Mouse (Mus musculus) small intestine, adult 2 months (tissue): Measurements from ENCODE around the gene Glg1. TPM values are rescaled to one million over a fixed set of nuclear protein-coding genes. Genes with fewer than 3 reads are reported as not detected.

Experiments used
- H3K27ac ChIP-seq: fragments of 200-500 bp; 2 replicates; pipeline ENCODE4 v1.5.1; 2012; ENCODE audit warnings: low read depth, low read length, control low read depth, inconsistent platforms; ENCODE audit not compliant: insufficient read depth
- H3K27me3 ChIP-seq: fragments of 200-500 bp; 2 replicates; pipeline ENCODE4 v1.6.1; 2012; ENCODE audit warnings: mild to moderate bottlenecking, moderate library complexity, low read length, inconsistent platforms; ENCODE audit not compliant: control insufficient read depth, insufficient read depth
- H3K36me3 ChIP-seq: fragments of 200-500 bp; 2 replicates; pipeline ENCODE4 v1.6.1; 2012; ENCODE audit warnings: mild to moderate bottlenecking, low read length, control low read depth, inconsistent platforms; ENCODE audit not compliant: control insufficient read depth, insufficient read depth
- H3K4me1 ChIP-seq: fragments of 200-500 bp; 2 replicates; pipeline ENCODE4 v1.6.1; 2012; ENCODE audit warnings: low read length, inconsistent platforms, mixed read lengths; ENCODE audit not compliant: control insufficient read depth, insufficient read depth, insufficient read length
- H3K4me3 ChIP-seq: fragments of 200-500 bp; 2 replicates; pipeline ENCODE4 v1.5.1; 2012; ENCODE audit warnings: low read depth, mild to moderate bottlenecking, control low read depth, inconsistent platforms, low read length, moderate library complexity
- CTCF ChIP-seq: fragments of 200-500 bp; IDR thresholded peaks from 2 replicates; pipeline ENCODE4 v1.5.1; 2012; ENCODE audit warnings: low read depth, mild to moderate bottlenecking, control low read depth, inconsistent platforms, low read length, moderate library complexity, mixed read lengths; ENCODE audit not compliant: insufficient replicate concordance, insufficient read length; ENCODE audit errors: extremely low read depth
- POLR2A ChIP-seq: fragments of 200-500 bp; IDR thresholded peaks from 2 replicates; pipeline ENCODE4 v1.6.1; 2012; ENCODE audit warnings: low read depth, mild to moderate bottlenecking, control low read depth, inconsistent platforms, low read length, moderate library complexity
- WGBS: fragments of 180-500 bp; shearing (Covaris S2); methylation state at CpG from one replicate; pipeline ENCODE4 v1.1.7; 2018; 5-methylcytosine and 5-hydroxymethylcytosine counted together
- polyA plus RNA-seq: library from polyadenylated mRNA; depleted of rRNA; stranded (reverse); fragments of >200 nt; gene quantifications from 2 replicates; pipeline ENCODE4 v1.2.3, GENCODE M21; 2012; rRNA removed

Gene Glg1
- polyA plus RNA-seq, 1 experiment = 26.0 TPM

- Histone ChIP-seq H3K36me3 (peaks cover 5% of the 10 kb centered on the region; the same call in 1 of the 2 replicates), H3K27me3 (no peaks in the 10 kb centered on the region), H3K4me1 (peaks cover 2% of the 10 kb centered on the region), H3K27ac (no peak overlapping the region), H3K4me3 (no peak overlapping the region)
- TF ChIP-seq CTCF = no peak
- TF ChIP-seq POLR2A = no peak
These were observed 116.5 kb downstream of the Glg1 start for GRCm38 (mm10) chr8:111142521-111142920.

GRCm38 (mm10) chr8:111130756-111131155 is 128.3 kb downstream of the Glg1 start:
- no peaks in the 10 kb centered on the region for H3K4me1 ChIP-seq
- H3K36me3 ChIP-seq = peaks cover 57% of the 10 kb centered on the region
- no peak overlapping the region for H3K27ac ChIP-seq
- WGBS = 95% methylated on average over 2 of the region's 2 CpGs
- no peak overlapping the region for H3K4me3 ChIP-seq
- no peaks in the 10 kb centered on the region for H3K27me3 ChIP-seq
- TF ChIP-seq CTCF (no peak), POLR2A (no peak)

- whole genome bisulfite sequencing = 95% methylated on average over 3 of the region's 3 CpGs
- Histone ChIP-seq H3K27me3 (no peaks in the 10 kb centered on the region), H3K27ac (no peak overlapping the region), H3K4me1 (no peaks in the 10 kb centered on the region), H3K4me3 (no peak overlapping the region), H3K36me3 (peaks cover 62% of the 10 kb centered on the region)
- TF ChIP-seq CTCF (no peak), POLR2A (no peak)
These were observed 139.5 kb downstream of the Glg1 start for GRCm38 (mm10) chr8:111119481-111119880.

- H3K36me3 ChIP-seq = peaks cover 49% of the 10 kb centered on the region
These were observed 144.1 kb downstream of the Glg1 start for GRCm38 (mm10) chr8:111114891-111115290.

More at GRCm38 (mm10) chr8:111114891-111115290, 144.1 kb downstream of the Glg1 start:
- 98% methylated on average over 5 of the region's 5 CpGs for WGBS
- Histone ChIP-seq H3K27ac (no peak overlapping the region), H3K4me3 (no peak overlapping the region), H3K4me1 (no peaks in the 10 kb centered on the region), H3K27me3 (no peaks in the 10 kb centered on the region)
- TF ChIP-seq CTCF (no peak), POLR2A (no peak)

Other genes starting within 250 kb of the Glg1 start
- gene Ddx19b, start 227.5 kb downstream of the Glg1 start, polyA plus RNA-seq = 1.3 and 1.7 TPM in 2 replicates
- gene Aars, start 226.1 kb downstream of the Glg1 start, polyA plus RNA-seq = 7.9 and 23.6 TPM in 2 replicates
- 23.6 and 25.8 TPM in 2 replicates for gene Exosc6, start 202.9 kb downstream of the Glg1 start, polyA plus RNA-seq
- gene Clec18a, start 166.8 kb downstream of the Glg1 start, polyA plus RNA-seq = not detected in 2 replicates
- 6.4 and 6.7 TPM in 2 replicates for gene Pdpr, start 164.6 kb downstream of the Glg1 start, polyA plus RNA-seq
- gene Rfwd3, start 41.0 kb upstream of the Glg1 start, polyA plus RNA-seq = 4.5 and 9.1 TPM in 2 replicates
- 0.48 and 0.72 TPM in 2 replicates for gene Mlkl, start 79.0 kb upstream of the Glg1 start, polyA plus RNA-seq
- gene Fa2h, start 134.6 kb upstream of the Glg1 start, polyA plus RNA-seq = 0.19 and 2.2 TPM in 2 replicates